Mouse (Mus musculus): ENCODE measurements at regions not wholly inside any gene's neighbourhood (a gene's known extent, or its start where the extent isn't known, plus 50 kb on each side); places are given as distances from the start of the nearest gene placed in this dataset.

DNA sequence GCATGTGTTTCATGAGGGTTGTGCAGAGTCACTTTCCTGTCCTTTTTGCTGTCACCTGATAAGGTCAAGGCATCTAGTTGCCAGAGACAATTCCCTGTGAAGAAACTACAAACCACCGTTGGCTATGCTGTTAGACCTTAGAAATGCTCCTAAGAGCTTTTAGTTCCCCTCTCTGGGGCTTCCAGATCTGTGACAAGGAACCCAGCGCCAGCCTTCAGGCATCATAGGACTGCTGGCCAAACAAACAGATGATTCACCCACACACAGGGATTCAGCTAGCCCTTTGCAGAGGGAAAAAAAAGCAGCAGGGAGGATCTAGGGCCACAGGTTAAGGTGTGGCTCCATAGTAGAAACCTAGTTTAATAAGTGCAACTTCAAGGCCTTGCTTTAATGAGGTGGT lies 591.8 kb upstream of the Plxna2 start:
- H3K27me3 ChIP-seq (replicated peaks; ENCODE audit: control insufficient read depth, insufficient read depth, low read length), result no peaks in the 10 kb centered on the region
- no peak for TF ChIP-seq CTCF (IDR thresholded peaks at IDR 0.05; ENCODE audit: low read depth)
- ATAC-seq, result no peak; the same call in 1 of the 2 replicates
- WGBS, result 25% methylated on average over 2 of the region's 2 CpGs
- no peaks in the 10 kb centered on the region for H3K9me3 ChIP-seq (ENCODE audit: control insufficient read depth)
- no peak overlapping the region for H3K27ac ChIP-seq (ENCODE audit: low read depth, low read length)
- no peak overlapping the region for H3K4me2 ChIP-seq (replicated peaks; ENCODE audit: low read depth)
- H3K4me1 ChIP-seq (replicated peaks; ENCODE audit: control insufficient read depth, insufficient read depth, low read length), result no peaks in the 10 kb centered on the region
- H3K9ac ChIP-seq (ENCODE audit: low read depth, low read length), result no peak overlapping the region
- no peaks in the 10 kb centered on the region for H3K36me3 ChIP-seq (ENCODE audit: control insufficient read depth, insufficient read depth)
- no peak overlapping the region for H3K4me3 ChIP-seq (ENCODE audit: low read depth, low read length)

DNA sequence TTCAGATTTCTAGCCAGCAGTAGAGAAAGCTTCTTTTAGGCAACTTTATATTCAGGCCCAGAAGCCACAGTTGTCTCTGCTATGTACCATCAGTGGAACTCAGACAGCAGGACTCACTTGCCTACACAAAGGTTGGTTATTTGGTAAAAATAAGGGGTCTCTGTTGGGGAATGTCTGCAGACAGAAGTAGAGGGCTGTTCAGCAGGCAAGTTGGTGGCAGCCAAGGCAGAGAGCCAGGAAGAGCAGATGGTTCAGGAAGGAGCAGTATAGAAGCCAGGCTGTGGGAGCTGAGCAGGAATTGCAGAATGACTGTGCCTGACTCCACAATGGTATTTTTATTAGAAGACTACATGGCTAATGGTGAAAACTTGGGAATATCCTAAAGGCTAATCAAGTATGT lies 598.7 kb upstream of the Plxna2 start:
- H3K4me1 ChIP-seq (replicated peaks; ENCODE audit: control insufficient read depth, insufficient read depth, low read length), result no peaks in the 10 kb centered on the region
- no peak overlapping the region for H3K4me2 ChIP-seq (replicated peaks; ENCODE audit: low read depth)
- H3K27ac ChIP-seq (ENCODE audit: low read depth, low read length), result no peak overlapping the region
- no peaks in the 10 kb centered on the region for H3K9me3 ChIP-seq (ENCODE audit: control insufficient read depth)
- no peak overlapping the region for H3K4me3 ChIP-seq (ENCODE audit: low read depth, low read length)
- H3K9ac ChIP-seq (ENCODE audit: low read depth, low read length), result no peak overlapping the region
- no peak for TF ChIP-seq CTCF (IDR thresholded peaks at IDR 0.05; ENCODE audit: low read depth)
- H3K27me3 ChIP-seq (replicated peaks; ENCODE audit: control insufficient read depth, insufficient read depth, low read length), result no peaks in the 10 kb centered on the region
- no peaks in the 10 kb centered on the region for H3K36me3 ChIP-seq (ENCODE audit: control insufficient read depth, insufficient read depth)
- ATAC-seq, result no peak

DNA sequence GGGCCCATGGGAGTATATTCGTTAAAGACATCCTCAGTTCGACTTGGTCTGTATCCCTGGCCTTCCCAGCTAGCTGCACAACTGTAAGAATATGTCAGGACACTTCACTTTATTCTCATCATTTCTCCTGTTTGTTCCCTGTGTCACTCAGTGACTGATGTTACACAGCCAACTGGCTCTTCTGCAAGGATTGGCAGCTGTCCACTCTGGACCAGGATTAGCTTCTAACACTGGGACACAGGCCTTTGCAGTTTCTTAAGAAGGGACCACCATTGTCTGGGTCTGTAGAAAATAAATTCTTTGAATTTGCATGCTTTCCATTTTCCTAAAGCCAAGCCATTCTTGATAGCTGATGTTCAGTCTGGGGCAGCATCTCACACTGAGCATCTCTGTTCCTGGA lies 622.1 kb upstream of the Camk1g start:
- ATAC-seq, result no peak
- H3K4me3 ChIP-seq (ENCODE audit: low read depth, low read length), result no peak overlapping the region

DNA sequence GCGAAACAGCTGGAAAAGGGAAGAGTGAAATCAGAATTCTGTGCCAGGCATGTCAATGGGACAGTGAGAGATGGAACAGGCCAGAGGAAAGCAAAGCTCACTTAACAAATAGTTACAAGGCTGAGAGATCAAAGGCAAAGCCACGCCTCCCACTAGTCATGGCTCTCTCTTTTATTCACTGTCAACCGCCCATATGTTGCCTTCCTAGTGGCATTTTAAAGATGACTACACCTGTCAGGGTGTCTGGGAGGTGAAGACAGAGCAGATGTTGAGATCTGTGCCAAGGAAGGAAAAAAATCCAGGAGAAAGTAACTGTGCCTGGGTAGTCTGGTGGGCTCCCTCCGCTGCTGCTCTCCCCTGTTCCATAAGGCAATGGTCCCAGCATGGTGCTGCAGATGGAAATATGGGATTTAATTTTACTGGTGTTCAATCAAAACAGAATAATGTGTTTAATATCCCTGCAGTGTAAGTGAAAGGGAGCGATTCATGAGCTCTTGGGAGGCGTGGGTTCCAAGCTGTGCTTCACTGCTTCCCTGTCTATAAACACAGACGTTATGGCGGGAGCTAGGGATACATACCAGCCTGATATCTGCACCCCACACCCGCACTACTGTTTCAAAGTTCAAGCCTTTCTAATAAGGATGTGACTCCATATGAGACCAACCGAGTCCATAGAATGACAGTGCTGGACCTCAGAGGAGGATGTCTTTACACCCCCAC lies 620.0 kb upstream of the Camk1g start:
- Histone ChIP-seq H3K4me2 (replicated peaks; ENCODE audit: low read depth) (no peak overlapping the region), H3K27me3 (replicated peaks; ENCODE audit: control insufficient read depth, insufficient read depth, low read length) (no peaks in the 10 kb centered on the region), H3K9me3 (ENCODE audit: control insufficient read depth) (no peaks in the 10 kb centered on the region), H3K9ac (ENCODE audit: low read depth, low read length) (no peak overlapping the region), H3K27ac (ENCODE audit: low read depth, low read length) (no peak overlapping the region), H3K4me1 (replicated peaks; ENCODE audit: control insufficient read depth, insufficient read depth, low read length) (no peaks in the 10 kb centered on the region), H3K36me3 (ENCODE audit: control insufficient read depth, insufficient read depth) (no peaks in the 10 kb centered on the region), H3K4me3 (ENCODE audit: low read depth, low read length) (no peak overlapping the region)
- 62% methylated on average over 10 of the region's 10 CpGs for WGBS
- no peak for ATAC-seq
- no peak for TF ChIP-seq CTCF (IDR thresholded peaks at IDR 0.05; ENCODE audit: low read depth)

More for the DNA sequence above, 622.1 kb upstream of the Camk1g start:
- Histone ChIP-seq H3K9me3 (ENCODE audit: control insufficient read depth) (no peaks in the 10 kb centered on the region), H3K9ac (ENCODE audit: low read depth, low read length) (no peak overlapping the region), H3K36me3 (ENCODE audit: control insufficient read depth, insufficient read depth) (no peaks in the 10 kb centered on the region), H3K27me3 (replicated peaks; ENCODE audit: control insufficient read depth, insufficient read depth, low read length) (no peaks in the 10 kb centered on the region), H3K4me1 (replicated peaks; ENCODE audit: control insufficient read depth, insufficient read depth, low read length) (no peaks in the 10 kb centered on the region), H3K4me2 (replicated peaks; ENCODE audit: low read depth) (no peak overlapping the region), H3K27ac (ENCODE audit: low read depth, low read length) (no peak overlapping the region)
- WGBS, result 78% methylated on average over 2 of the region's 2 CpGs
- no peak for TF ChIP-seq CTCF (IDR thresholded peaks at IDR 0.05; ENCODE audit: low read depth)

DNA sequence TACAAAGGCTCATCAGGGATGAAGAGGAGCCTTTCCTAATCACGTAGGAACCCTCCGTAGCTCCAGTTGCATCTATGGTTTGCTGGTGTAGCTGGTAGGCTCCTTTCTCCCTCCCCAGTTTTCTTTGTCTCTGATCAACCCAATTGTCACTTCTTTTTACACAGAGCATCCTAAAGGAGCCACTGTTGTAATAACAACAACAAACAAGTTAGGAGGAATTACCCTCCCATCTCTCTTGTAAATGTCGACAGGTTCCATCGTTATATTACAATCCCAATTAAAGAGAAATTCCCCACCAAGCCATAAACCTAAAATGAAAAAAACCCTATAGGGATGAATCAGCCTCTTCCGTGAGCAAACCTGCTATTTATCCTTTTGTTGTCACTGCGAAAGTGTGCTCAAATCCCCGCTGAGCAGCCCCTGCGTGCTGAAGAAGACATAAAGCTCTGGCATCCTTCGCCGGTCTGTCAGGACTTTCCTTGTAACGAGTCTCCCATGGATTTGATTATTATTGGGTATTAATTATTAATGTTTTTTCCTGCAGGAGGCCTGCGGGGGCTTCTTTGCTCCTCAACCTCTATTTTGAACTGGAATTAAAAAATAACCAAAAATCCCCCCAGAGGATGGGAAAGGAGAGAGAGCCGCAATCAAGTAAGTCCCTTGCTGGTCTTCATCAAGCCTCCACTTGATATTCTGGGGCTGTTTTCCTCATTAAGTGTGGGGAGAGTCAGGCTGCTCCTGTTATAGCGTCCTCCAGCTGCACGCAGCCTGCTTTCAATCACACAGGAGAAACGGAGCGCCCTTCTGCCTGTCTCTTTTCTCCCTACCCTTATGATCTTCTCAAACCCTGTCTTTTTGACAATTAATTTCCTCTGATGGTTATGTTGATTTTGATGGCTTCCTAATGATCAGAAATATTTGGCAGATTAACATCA lies 619.1 kb upstream of the Camk1g start:
- no peak for ATAC-seq
- Histone ChIP-seq H3K27ac (ENCODE audit: low read depth, low read length) (no peak overlapping the region), H3K4me1 (replicated peaks; ENCODE audit: control insufficient read depth, insufficient read depth, low read length) (no peaks in the 10 kb centered on the region), H3K9me3 (ENCODE audit: control insufficient read depth) (no peaks in the 10 kb centered on the region), H3K36me3 (ENCODE audit: control insufficient read depth, insufficient read depth) (no peaks in the 10 kb centered on the region), H3K27me3 (replicated peaks; ENCODE audit: control insufficient read depth, insufficient read depth, low read length) (no peaks in the 10 kb centered on the region), H3K4me2 (replicated peaks; ENCODE audit: low read depth) (no peak overlapping the region), H3K4me3 (ENCODE audit: low read depth, low read length) (no peak overlapping the region), H3K9ac (ENCODE audit: low read depth, low read length) (no peak overlapping the region)
- WGBS, result 44% methylated on average over 17 of the region's 17 CpGs
- TF ChIP-seq CTCF (IDR thresholded peaks at IDR 0.05; ENCODE audit: low read depth), result no peak

DNA sequence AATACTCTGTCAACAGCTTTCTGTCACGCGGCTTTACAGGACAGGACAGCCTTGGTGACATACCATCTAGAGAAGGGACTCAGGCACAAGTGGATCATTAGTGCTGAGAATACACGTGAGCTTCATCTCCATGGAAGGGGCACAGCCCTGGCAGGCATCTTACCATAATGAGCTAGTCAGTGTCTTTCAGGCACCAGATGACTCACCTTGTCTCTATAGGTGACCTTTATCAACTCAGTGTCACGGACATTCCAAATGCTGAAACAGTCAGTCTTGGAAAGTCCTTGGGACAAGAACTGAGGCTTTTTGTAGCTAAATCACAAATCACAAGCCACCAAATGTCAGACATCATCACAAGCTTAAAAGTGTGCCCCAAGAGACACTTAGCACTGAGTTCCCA lies 610.5 kb upstream of the Camk1g start:
- no peak for ATAC-seq
- Histone ChIP-seq H3K36me3 (ENCODE audit: control insufficient read depth, insufficient read depth) (no peaks in the 10 kb centered on the region), H3K9me3 (ENCODE audit: control insufficient read depth) (no peaks in the 10 kb centered on the region), H3K4me1 (replicated peaks; ENCODE audit: control insufficient read depth, insufficient read depth, low read length) (no peaks in the 10 kb centered on the region), H3K27ac (ENCODE audit: low read depth, low read length) (no peak overlapping the region), H3K27me3 (replicated peaks; ENCODE audit: control insufficient read depth, insufficient read depth, low read length) (no peaks in the 10 kb centered on the region), H3K4me2 (replicated peaks; ENCODE audit: low read depth) (no peak overlapping the region), H3K4me3 (ENCODE audit: low read depth, low read length) (no peak overlapping the region), H3K9ac (ENCODE audit: low read depth, low read length) (no peak overlapping the region)
- TF ChIP-seq CTCF (IDR thresholded peaks at IDR 0.05; ENCODE audit: low read depth), result no peak
- WGBS, result 81% methylated on average over 4 of the region's 4 CpGs

Data from intestine, postnatal 0 days (tissue).